Mouse (Mus musculus): ENCODE measurements around the gene Rcbtb2. TPM values are rescaled to one million over a fixed set of nuclear protein-coding genes. Genes with fewer than 3 reads are reported as not detected.
A peak's percentile ranks its signal among the peaks of the same experiment; 100 is the strongest.

Gene Rcbtb2
- total and polyA plus RNA-seq, 3 experiments = 28.6 to 34.3 (median 30.7) TPM

- DNase-seq = peak; percentile 37
Measured at GRCm38 (mm10) chr14:73116938-73117337, 5.9 kb upstream of the Rcbtb2 start.

GRCm38 (mm10) chr14:73117411-73118392 is 5.1 kb upstream of the Rcbtb2 start:
- DNase-seq = no peak

GRCm38 (mm10) chr14:73118482-73119347 is 4.1 kb upstream of the Rcbtb2 start:
- no peak for DNase-seq

GRCm38 (mm10) chr14:73119459-73119858 is 3.4 kb upstream of the Rcbtb2 start:
- DNase-seq = no peak

GRCm38 (mm10) chr14:73119966-73120365 is 2.9 kb upstream of the Rcbtb2 start:
- DNase-seq = no peak

GRCm38 (mm10) chr14:73122211-73122922 is 470 bp upstream of the Rcbtb2 start:
- no peak for DNase-seq

- no peak for DNase-seq
Measured at GRCm38 (mm10) chr14:73123381-73123780, 544 bp downstream of the Rcbtb2 start.

- no peak for DNase-seq
Measured at GRCm38 (mm10) chr14:73123786-73124185, 949 bp downstream of the Rcbtb2 start.

GRCm38 (mm10) chr14:73130519-73130918 is 7.7 kb downstream of the Rcbtb2 start:
- peak; percentile 18 for DNase-seq

- DNase-seq = no peak
Measured at GRCm38 (mm10) chr14:73131856-73132410, 9.1 kb downstream of the Rcbtb2 start.

GRCm38 (mm10) chr14:73132731-73133130 is 9.9 kb downstream of the Rcbtb2 start:
- DNase-seq = no peak

- DNase-seq = no peak
Measured at GRCm38 (mm10) chr14:73137234-73137633, 14.4 kb downstream of the Rcbtb2 start.

GRCm38 (mm10) chr14:73138483-73138882 is 15.6 kb downstream of the Rcbtb2 start:
- DNase-seq = no peak

- no peak for DNase-seq
Measured at GRCm38 (mm10) chr14:73139866-73140265, 17.0 kb downstream of the Rcbtb2 start.

- DNase-seq = no peak
Measured at GRCm38 (mm10) chr14:73141800-73142199, 19.0 kb downstream of the Rcbtb2 start.

- no peak for DNase-seq
Measured at GRCm38 (mm10) chr14:73142421-73142895, 19.6 kb downstream of the Rcbtb2 start.

GRCm38 (mm10) chr14:73142896-73143709 is 20.3 kb downstream of the Rcbtb2 start:
- peak; percentile 95 for DNase-seq

GRCm38 (mm10) chr14:73143710-73144420 is 21.0 kb downstream of the Rcbtb2 start:
- DNase-seq = no peak

GRCm38 (mm10) chr14:73145531-73145930 is 22.7 kb downstream of the Rcbtb2 start:
- no peak for DNase-seq

GRCm38 (mm10) chr14:73146721-73147120 is 23.9 kb downstream of the Rcbtb2 start:
- no peak for DNase-seq
